Comparison of ENCODE assay signal across 7 mouse cellular contexts in the genomic region with DNA sequence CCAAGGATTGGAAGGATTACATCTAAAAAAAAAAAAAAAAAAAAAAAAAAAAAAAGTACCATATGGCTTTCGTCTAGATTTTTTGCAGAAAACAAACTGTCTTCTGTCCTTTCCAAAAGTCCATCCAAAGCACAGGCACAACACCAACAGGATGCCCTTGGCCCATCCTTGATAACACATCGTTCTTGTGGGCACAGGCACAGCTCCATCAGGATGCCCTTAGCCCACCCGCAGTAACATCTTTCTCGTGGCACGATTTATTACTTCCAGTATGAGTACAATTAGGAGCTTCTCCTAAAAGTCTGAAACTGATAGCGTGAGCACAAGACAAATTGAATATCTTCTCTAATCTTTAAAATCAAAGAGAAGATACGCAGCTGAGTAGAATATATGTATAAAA.
"Had no signal": no experiment of that assay in that cellular context is flagged by ENCODE, and none has a peak within 500 bp of the region (broad histone marks: within the 10 kb centered on the region; RNA-seq: fewer than 3 reads in every experiment).

No protein-coding gene starts in this region.

- DNase-seq: gastrocnemius, adult 2 months; gastrocnemius, postnatal 10 days; gastrocnemius, postnatal 25 days; heart, adult 2 months; kidney, adult 18-20 months; liver; liver, embryonic 13.5 days had no signal
